Mouse (Mus musculus) forebrain, embryonic 14.5 days (tissue): Measurements from ENCODE around the gene Mphosph6. TPM values are rescaled to one million over a fixed set of nuclear protein-coding genes. Genes with fewer than 3 reads are reported as not detected.

Source experiments
- ATAC-seq: fragments of 200-750 bp; cut with Nextera tagmentation; 2 replicates; pipeline ENCODE4 v1.8.0; 2017; ENCODE audit warnings: mild to moderate bottlenecking, moderate library complexity
- DNase-seq: peaks from one replicate; pipeline ENCODE4 v3.0.0-alpha.2; 2015; ENCODE audit warnings: low spot score
- H3K27ac ChIP-seq: fragments of 300-500 bp; sonication (generic); 2 replicates; pipeline ENCODE4 v1.5.1; 2014; ENCODE audit warnings: low read depth, mild to moderate bottlenecking, control low read depth, low read length, moderate library complexity
- H3K27me3 ChIP-seq: fragments of 300-500 bp; sonication (generic); replicated peaks from 2 replicates; pipeline ENCODE4 v1.6.1; 2014; ENCODE audit warnings: low read length, control low read depth, mixed read lengths; ENCODE audit not compliant: control insufficient read depth, insufficient read depth
- H3K36me3 ChIP-seq: fragments of 300-500 bp; sonication (generic); 2 replicates; pipeline ENCODE4 v1.6.1; 2014; ENCODE audit warnings: low read length, control low read depth; ENCODE audit not compliant: control insufficient read depth, insufficient read depth
- H3K4me1 ChIP-seq: fragments of 300-500 bp; sonication (generic); 2 replicates; pipeline ENCODE4 v1.6.1; 2014; ENCODE audit warnings: antibody characterized with exemption, low read length, control low read depth; ENCODE audit not compliant: control insufficient read depth, insufficient read depth
- H3K4me2 ChIP-seq: fragments of 300-500 bp; sonication (generic); 2 replicates; pipeline ENCODE4 v1.6.1; 2014; ENCODE audit warnings: mild to moderate bottlenecking, control low read depth, low read length
- H3K4me3 ChIP-seq: fragments of 300-500 bp; sonication (generic); 2 replicates; pipeline ENCODE4 v1.5.1; 2014; ENCODE audit warnings: low read depth, low read length, control low read depth
- H3K9ac ChIP-seq: fragments of 300-500 bp; sonication (generic); 2 replicates; pipeline ENCODE4 v1.6.1; 2014; ENCODE audit warnings: mild to moderate bottlenecking, low read length, control low read depth, moderate library complexity
- H3K9me3 ChIP-seq: fragments of 300-500 bp; sonication (generic); replicated peaks from 2 replicates; pipeline ENCODE4 v1.6.1; 2016; ENCODE audit warnings: low read length, control low read depth, mixed read lengths; ENCODE audit not compliant: control insufficient read depth
- WGBS: fragments of 180-500 bp; shearing (Covaris S2); extraction: QIAGEN DNeasy Blood & Tissue Kit; methylation state at CpG from one replicate; pipeline ENCODE4 v1.1.7; 2014; 5-methylcytosine and 5-hydroxymethylcytosine counted together
- polyA plus RNA-seq: library from polyadenylated mRNA; unstranded; fragments of >200 nt; fragmentation: Nextera tagmentation; extraction: Ambion mirVana; gene quantifications from 2 replicates; pipeline ENCODE4 v1.2.1, GENCODE M21; 2014

Gene Mphosph6
- polyA plus RNA-seq, 1 experiment from 2014 or later, result 41.9 TPM

- no peak for ATAC-seq
- Histone ChIP-seq H3K9me3 (no peaks in the 10 kb centered on the region), H3K4me1 (no peaks in the 10 kb centered on the region), H3K4me3 (no peak overlapping the region), H3K4me2 (no peak overlapping the region), H3K27ac (no peak overlapping the region), H3K36me3 (no peaks in the 10 kb centered on the region), H3K27me3 (no peaks in the 10 kb centered on the region), H3K9ac (no peak overlapping the region)
- no peak for DNase-seq
- 48% methylated on average over 2 of the region's 2 CpGs for whole genome bisulfite sequencing
Measured at GRCm38 (mm10) chr8:117749436-117749835, 52.3 kb downstream of the Mphosph6 start.

- Histone ChIP-seq H3K9ac (no peak overlapping the region), H3K36me3 (no peaks in the 10 kb centered on the region), H3K27ac (no peak overlapping the region), H3K9me3 (no peaks in the 10 kb centered on the region), H3K4me3 (no peak overlapping the region), H3K4me2 (no peak overlapping the region), H3K27me3 (no peaks in the 10 kb centered on the region), H3K4me1 (no peaks in the 10 kb centered on the region)
- 93% methylated on average over 8 of the region's 9 CpGs for WGBS
- DNase-seq (no peak), ATAC-seq (no peak)
Measured at GRCm38 (mm10) chr8:117747886-117748730, 53.6 kb downstream of the Mphosph6 start.

GRCm38 (mm10) chr8:117747428-117747827 lies 54.3 kb downstream of the Mphosph6 start:
- H3K36me3 ChIP-seq, result no peaks in the 10 kb centered on the region
- WGBS, result 71% methylated on average over 2 of the region's 2 CpGs
- no peaks in the 10 kb centered on the region for H3K27me3 ChIP-seq
- no peaks in the 10 kb centered on the region for H3K9me3 ChIP-seq
- no peak overlapping the region for H3K4me3 ChIP-seq
- H3K4me1 ChIP-seq, result no peaks in the 10 kb centered on the region
- no peak overlapping the region for H3K27ac ChIP-seq
- ATAC-seq (no peak), DNase-seq (no peak)
- H3K4me2 ChIP-seq, result no peak overlapping the region
- no peak overlapping the region for H3K9ac ChIP-seq

GRCm38 (mm10) chr8:117746651-117747050 lies 55.1 kb downstream of the Mphosph6 start:
- H3K36me3 ChIP-seq, result no peaks in the 10 kb centered on the region
- H3K4me3 ChIP-seq, result no peak overlapping the region
- no peak overlapping the region for H3K9ac ChIP-seq
- ATAC-seq (no peak), DNase-seq (no peak)
- no peak overlapping the region for H3K27ac ChIP-seq
- no peaks in the 10 kb centered on the region for H3K9me3 ChIP-seq
- H3K27me3 ChIP-seq, result no peaks in the 10 kb centered on the region
- no peaks in the 10 kb centered on the region for H3K4me1 ChIP-seq
- no peak overlapping the region for H3K4me2 ChIP-seq
- WGBS, result 90% methylated on average over 5 of the region's 5 CpGs

GRCm38 (mm10) chr8:117742431-117743012 lies 59.2 kb downstream of the Mphosph6 start:
- 69% methylated on average over 15 of the region's 15 CpGs for WGBS
- H3K9me3 ChIP-seq, result no peaks in the 10 kb centered on the region
- H3K9ac ChIP-seq, result no peak overlapping the region
- ATAC-seq (no peak), DNase-seq (no peak)
- no peaks in the 10 kb centered on the region for H3K27me3 ChIP-seq
- H3K4me2 ChIP-seq, result no peak overlapping the region
- H3K4me3 ChIP-seq, result no peak overlapping the region
- no peak overlapping the region for H3K27ac ChIP-seq
- H3K36me3 ChIP-seq, result no peaks in the 10 kb centered on the region
- H3K4me1 ChIP-seq, result no peaks in the 10 kb centered on the region

Other genes with a start within 250 kb of the Mphosph6 start
- gene Sdr42e1, start 128.3 kb downstream of the Mphosph6 start, polyA plus RNA-seq, result 0.48 and 0.75 TPM in 2 replicates
- gene Hsd17b2, start 100.0 kb downstream of the Mphosph6 start, polyA plus RNA-seq, result not detected in 2 replicates